Mouse (Mus musculus) c-Kit-positive CD71-negative TER-119-negative erythroid progenitor cells, embryonic 14.5 days (primary cell): Measurements from ENCODE around the gene Dkkl1.
A peak's percentile ranks its signal among the peaks of the same experiment; 100 is the strongest.
"Not testable (repeated sequence)": the region's sequence is repeated elsewhere in the genome, so short reads cannot be mapped to it uniquely, and the experiment has no call there.

ENCODE experiments used
- DNase-seq: peaks from one replicate; pipeline ENCODE4 v3.0.0-alpha.2; 2013; ENCODE audit warnings: low read depth

The Dkkl1 gene

GRCm38 (mm10) chr7:45193406-45193805 is 18.5 kb downstream of the Dkkl1 start:
- no peak for DNase-seq

DNA sequence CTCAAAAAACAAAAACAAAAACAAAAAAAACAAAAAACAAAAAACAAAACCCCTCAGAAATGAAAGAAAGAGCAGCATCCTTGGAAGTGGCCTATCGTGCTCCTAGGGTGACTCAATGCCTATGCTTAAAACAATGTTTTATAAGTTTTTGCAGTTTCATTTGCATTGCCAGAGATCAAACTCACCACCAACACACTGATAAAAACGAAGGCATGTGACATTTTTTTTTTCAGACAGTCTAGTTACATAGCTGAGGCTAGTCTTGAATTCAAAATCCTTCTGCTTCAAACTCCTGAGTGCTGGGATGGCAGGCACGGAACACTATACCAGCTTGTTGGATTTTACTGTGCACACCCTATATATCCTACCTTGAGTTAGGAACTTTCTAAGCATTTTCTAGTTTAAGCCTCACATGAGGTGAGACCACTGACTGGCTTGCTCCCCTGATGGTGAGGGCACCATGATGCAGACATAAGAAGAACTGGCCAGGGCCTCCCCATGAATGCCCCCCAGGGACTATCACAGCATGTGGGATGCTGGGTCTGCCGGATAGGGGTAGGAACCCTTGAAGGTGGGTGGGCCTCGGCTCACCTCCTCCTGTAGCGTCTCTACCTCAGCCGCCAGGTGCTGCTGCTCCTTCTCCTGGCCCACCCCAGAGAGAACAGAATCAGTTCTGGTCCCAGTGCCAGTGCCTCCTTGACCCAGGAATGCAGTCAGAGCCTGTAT is 19.2 kb downstream of the Dkkl1 start:
- no peak for DNase-seq

DNA sequence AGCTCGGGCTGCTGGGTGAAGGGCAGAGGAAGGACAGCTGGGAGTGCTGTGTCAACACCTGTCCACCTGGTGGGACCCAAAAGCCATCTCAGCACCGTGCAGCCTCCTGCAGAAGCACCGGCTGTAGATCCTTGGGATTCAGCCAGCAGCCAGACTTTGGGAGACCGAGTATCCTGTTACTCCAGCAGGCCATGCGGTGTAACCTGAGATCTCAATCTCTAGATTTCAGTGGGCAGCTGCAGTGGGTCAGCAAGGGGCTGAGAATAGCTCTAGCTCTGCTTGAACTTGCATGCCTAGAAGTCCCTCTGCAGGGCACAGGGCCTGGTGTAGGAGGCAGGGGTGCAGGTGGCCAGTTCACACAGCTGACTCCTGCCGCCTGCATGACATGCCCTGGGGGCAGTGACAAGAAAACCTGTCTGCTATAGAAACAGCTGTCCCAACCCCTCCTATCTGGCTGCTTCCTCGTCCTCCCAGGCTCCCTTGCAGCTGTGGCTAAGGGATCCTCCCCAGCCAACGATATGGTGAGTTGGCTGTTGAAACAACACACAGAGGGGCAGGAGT is 20.1 kb downstream of the Dkkl1 start:
- DNase-seq, result no peak

GRCm38 (mm10) chr7:45191161-45191560 is 20.8 kb downstream of the Dkkl1 start:
- DNase-seq, result no peak

DNA sequence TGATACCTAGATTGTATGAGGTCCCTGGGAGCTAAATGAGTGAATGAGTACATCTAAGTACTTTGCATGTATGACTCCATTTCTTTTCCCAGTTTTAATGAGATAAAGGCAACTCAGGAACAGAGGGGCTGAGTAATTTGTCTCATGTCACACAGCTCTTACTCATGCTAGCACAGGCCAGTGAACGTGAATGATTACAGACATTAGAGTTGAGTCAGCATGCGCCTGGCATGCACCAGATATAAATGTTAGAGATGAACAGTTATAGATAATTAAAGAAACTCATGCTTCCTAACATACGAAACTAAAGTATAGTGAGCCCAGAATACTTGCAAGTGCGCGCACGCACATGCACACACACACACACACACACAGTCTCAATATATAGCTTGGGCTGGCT is 21.8 kb downstream of the Dkkl1 start:
- DNase-seq, result no peak

DNA sequence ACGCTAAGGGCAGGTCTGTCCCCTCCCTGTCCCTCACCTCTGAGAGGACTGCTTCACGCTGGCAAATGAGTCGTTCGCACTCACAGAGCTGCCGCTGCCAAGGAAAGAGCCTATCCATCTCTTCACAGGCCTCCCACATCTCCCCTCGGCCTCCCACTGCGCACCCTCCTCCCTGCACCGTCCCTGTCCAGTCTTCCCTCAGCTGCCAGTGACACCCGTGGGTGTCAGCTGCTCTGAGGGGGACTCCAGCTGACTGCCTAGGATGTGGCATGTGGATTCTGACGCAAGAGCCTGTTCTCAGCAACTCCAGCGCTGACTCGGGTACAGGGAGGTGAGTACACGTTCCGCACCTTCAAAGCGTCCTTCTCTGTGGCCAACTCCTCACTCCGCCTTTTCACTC is 22.3 kb downstream of the Dkkl1 start:
- DNase-seq, result no peak

- no peak for DNase-seq
Observed at GRCm38 (mm10) chr7:45185921-45186320, 26.0 kb downstream of the Dkkl1 start.

DNA sequence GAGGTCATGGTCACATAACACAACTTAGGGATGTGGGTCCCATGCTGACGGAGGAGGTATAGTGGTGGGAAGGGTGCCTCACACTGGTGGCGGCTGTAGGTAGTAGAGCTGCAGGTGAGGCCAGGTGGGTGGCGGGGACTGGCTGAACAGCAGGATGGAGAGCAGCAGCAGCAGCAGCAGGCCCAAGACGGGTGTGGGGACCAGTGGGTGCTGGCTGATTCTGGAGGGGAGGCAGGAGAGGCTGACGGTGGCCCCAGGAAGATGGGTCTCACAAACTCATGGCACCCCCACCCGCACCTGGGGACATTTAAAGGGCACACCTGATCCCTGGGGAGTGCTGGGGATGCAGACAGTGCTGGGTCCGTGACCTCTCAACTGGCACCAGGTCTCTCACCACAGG is 28.3 kb downstream of the Dkkl1 start:
- DNase-seq, result no peak

DNA sequence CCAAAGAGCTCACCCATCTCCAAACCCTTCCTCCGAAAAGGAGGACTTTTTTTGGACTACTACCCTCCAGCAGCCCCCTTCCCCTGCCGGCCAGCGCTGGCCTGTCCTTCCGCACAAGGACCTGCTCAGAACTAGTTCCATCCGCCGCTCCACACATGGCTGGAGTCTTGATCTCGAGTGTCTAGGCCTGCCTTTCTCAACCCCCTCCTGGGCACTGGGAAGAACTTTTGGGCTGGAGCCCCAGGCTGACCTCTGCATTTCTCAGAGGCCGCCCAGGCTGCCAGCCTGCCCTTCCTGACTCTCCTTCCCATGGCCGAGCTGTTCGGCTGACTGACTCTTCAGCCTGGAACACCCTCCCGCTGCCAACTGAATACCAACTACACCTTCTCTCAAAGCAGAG is 29.3 kb downstream of the Dkkl1 start:
- DNase-seq, result no peak

DNA sequence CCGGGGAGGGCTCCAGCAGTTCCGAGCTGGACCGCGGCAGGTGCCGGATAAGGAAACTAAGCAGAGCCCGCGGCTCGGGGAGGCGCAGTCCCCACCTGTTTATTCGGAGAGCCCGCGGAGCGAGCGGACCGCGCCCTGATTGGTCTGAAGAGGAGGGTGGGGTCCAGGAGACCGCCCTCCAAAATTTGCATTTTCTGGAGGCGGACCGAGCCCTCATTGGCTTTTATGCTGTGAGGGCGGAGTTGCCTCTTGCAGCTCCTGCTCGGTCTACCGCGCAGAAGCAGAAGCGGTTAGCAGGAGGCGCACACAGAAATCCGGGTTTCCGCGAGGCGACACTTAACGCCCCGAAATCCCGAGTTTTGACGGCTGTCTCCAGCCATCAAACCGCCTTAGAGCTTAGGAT is 29.7 kb downstream of the Dkkl1 start:
- DNase-seq, result peak; percentile 89

- DNase-seq, result no peak
Observed at GRCm38 (mm10) chr7:45181540-45181939, 30.4 kb downstream of the Dkkl1 start.

GRCm38 (mm10) chr7:45180896-45181477 is 31.0 kb downstream of the Dkkl1 start, which contains the start of gene Pth2:
TSS of gene Pth2 (plus strand) at chr7:45180995.
- DNase-seq, result no peak

DNA sequence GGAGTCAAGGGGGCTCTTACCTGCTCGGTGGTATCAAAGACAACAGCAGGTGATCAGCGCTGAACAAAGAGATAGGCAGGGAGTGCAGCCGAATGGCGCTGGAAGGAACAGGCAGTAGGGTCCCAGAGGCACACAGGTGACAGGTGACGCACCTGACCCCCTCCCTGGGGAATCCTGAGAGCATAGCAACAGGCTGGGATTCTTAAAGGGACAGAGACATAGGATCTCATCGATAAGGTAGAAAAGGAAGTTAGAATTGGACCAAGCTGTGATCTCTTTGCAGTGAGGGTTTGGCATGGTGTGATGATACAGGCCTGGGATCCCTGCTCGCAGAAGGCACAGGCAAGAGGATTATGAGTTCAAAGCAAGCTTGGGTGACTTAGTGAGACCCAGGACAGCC is 32.5 kb downstream of the Dkkl1 start, which contains the start of gene Gfy:
TSS of gene Gfy (minus strand) at position 101 of the 400 bp plus-strand sequence.
- DNase-seq, result no peak

GRCm38 (mm10) chr7:45178550-45178949 is 33.4 kb downstream of the Dkkl1 start:
- DNase-seq, result no peak

GRCm38 (mm10) chr7:45176356-45176755 is 35.6 kb downstream of the Dkkl1 start:
- DNase-seq, result no peak

DNA sequence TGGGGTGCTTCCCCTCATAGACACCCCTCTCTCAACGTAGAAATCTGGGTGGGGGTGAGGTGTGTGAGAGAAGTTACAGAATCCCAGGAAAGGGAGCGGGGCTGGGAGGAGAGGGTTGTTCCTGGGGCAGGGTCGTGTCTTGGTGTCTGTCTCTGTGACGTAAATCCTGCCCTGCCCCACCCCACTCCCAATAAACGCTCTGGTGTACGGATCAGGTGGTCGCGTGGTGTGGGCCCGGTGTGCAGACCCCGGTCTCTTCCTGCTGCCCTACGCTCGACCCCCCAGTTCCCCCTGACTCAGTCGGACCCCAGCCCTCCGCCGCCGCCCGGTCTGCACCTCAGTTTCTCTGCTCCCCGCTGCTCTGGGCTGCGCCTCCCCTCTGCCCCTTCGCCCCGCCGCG is 36.0 kb downstream of the Dkkl1 start:
- no peak for DNase-seq

DNA sequence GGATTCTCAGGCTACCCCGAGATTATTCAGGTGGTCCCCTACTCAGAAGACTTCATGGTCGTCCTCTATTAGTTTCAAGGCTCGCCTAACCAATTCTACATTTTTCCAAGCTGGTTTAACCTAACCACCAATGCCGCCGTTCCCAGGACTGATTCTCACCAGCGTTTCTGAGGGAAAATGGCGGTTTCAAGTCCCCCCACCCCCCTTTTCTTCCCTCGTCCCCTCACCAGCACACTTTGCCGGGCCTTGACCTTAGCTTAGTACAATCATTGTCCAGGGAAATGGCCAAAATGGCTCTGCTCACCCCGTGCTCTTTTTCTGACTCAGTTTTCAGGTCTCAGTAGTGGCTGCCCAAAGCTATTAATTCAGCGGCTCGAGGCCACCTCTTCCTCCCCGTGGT is 36.5 kb downstream of the Dkkl1 start:
- DNase-seq, result no peak

- no peak for DNase-seq
Observed at GRCm38 (mm10) chr7:45174567-45175280, 37.2 kb downstream of the Dkkl1 start.

- DNase-seq, result not testable (repeated sequence)
Observed at GRCm38 (mm10) chr7:45173772-45174171, 38.2 kb downstream of the Dkkl1 start.

GRCm38 (mm10) chr7:45172974-45173373 is 39.0 kb downstream of the Dkkl1 start:
- DNase-seq, result no peak

DNA sequence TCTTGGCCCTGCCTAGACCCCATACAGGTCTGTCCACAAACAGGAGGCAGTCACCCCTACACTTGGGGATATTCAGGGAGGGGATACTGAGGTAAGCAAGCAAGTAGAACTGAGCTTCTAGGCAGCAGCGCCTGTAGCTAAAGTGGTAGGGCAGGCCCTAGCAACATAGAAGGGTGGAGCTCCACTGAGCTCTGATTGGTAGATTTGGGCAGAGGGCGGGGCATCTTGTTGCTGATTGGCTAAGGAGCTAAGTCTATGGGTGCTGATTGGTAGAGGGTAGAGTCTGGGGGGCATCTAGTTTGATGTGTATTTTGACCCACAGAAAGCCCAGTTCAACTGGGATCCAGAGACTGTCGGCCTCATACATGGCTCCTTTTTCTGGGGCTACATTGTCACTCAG is 42.5 kb downstream of the Dkkl1 start:
- DNase-seq, result no peak

DNA sequence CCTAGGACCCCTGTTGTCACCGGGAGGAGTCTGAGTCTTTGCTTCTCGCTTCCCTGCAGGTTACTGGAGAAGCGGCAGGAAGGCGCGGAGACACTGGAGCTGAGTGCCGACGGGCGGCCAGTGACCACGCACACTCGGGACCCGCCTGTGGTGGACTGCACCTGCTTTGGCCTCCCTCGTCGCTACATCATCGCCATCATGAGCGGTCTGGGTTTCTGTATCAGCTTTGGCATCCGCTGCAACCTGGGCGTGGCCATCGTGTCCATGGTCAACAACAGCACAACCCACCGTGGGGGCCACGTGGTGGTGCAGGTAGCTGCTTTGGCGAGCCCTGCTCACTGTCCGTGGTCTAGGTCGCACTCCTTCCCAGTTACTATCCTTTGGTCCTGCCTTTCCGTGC is 43.3 kb downstream of the Dkkl1 start:
- no peak for DNase-seq
